Mouse (Mus musculus) spleen, adult 2 months (tissue): ENCODE results near the gene Hoxd3.

Source experiments
- CTCF ChIP-seq: fragments of 200-500 bp; IDR thresholded peaks from 2 replicates; pipeline ENCODE4 v1.5.1; 2011; ENCODE audit warnings: mild to moderate bottlenecking, inconsistent platforms; ENCODE audit not compliant: insufficient read depth, insufficient read length, insufficient replicate concordance; ENCODE audit errors: extremely low read depth
- POLR2A ChIP-seq: fragments of 200-500 bp; IDR thresholded peaks from 2 replicates; pipeline ENCODE4 v1.6.1; 2011; ENCODE audit warnings: low read depth, low read length, inconsistent platforms

DNA sequence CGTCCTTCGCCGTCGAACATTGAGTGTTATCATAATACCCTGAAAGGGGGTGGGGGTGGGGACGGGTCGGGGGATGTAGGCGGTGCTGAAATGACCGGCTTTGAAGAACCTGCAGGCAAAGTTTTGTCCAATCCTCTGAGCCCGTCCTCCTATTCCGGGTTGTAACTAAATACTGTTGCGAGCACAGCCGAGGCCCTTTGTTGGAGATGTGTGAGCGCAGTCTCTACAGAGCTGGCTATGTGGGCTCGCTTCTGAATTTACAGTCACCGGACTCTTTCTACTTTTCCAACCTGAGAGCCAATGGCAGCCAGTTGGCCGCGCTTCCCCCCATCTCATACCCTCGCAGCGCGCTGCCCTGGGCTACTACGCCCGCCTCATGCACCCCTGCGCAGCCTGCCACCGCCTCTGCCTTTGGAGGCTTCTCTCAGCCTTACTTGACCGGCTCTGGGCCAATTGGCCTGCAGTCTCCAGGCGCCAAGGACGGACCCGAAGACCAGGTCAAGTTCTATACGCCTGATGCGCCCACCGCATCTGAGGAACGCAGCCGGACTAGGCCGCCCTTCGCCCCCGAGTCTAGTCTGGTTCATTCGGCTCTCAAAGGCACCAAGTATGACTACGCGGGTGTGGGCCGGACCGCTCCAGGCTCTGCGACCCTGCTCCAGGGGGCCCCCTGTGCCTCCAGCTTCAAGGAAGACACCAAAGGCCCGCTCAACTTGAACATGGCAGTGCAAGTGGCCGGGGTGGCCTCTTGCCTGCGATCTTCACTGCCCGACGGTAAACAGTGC, 36.7 kb upstream of the Hoxd3 start, which contains the start of gene Hoxd12:
- TF ChIP-seq CTCF: no peak
- no peak for TF ChIP-seq POLR2A
